Mouse (Mus musculus): ENCODE results near the gene Hpd.
A peak's percentile ranks its signal among the peaks of the same experiment; 100 is the strongest.

Gene Hpd

GRCm38 (mm10) chr5:123185966-123186365, 3.4 kb upstream of the Hpd start:
- DNase-seq = no peak

DNA sequence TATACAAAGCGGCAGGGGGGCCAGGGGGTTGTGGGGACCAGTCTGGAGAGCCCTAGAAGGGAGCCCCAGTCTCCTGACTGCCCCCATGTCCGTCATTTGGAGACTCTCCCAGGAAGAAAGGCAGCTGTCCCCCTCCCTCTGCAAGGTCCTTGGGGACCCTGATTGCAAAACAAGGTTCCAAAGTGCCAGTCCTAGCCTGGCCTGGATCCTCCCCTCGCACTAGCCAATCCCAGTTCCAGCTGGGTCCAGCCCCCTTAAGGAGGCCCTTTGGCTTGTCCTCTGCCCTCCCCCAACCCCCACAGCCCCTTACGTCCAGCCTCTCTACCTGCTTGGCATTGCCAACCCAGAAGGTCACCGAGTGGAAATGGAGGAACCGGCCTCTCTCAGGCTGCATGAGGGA, 991 bp downstream of the Hpd start:
- DNase-seq = no peak

GRCm38 (mm10) chr5:123180390-123180789, 2.1 kb downstream of the Hpd start:
- no peak for DNase-seq

GRCm38 (mm10) chr5:123178792-123179191, 3.7 kb downstream of the Hpd start:
- no peak for DNase-seq

DNA sequence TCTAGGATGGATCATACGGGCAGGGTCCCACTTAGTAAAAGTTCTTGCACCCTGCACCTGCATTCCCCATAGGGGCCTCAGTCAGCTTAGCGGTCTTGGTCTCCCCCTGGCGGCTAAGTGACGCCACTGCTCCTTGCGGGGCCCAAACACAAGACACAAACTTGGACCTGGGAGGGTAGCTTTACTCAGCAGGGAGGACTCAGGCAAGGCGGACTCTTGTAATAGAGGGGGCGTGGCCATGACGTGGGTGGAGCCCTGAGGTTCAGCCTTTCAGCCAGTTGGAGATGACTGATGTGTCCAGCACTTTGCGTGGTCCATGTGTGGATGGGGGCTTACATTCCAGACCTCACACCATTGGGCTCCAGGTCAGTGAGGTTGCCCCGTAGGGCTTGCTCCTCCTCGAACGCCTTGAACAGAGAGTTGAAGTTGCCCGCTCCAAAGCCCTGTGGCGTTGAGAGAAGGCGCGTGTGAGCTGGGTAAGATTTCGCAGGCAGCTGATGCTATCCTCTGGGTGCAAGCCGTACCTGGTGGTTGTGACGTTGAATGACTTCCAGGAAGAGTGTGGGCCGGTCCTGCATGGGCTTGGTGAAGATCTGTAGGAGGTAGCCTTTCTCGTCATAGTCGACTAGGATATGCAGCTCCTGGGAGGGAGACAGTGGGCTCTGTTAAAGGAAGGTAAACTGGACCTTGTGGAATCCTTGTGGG, 10.7 kb downstream of the Hpd start:
- DNase-seq = peak; percentile 65

DNA sequence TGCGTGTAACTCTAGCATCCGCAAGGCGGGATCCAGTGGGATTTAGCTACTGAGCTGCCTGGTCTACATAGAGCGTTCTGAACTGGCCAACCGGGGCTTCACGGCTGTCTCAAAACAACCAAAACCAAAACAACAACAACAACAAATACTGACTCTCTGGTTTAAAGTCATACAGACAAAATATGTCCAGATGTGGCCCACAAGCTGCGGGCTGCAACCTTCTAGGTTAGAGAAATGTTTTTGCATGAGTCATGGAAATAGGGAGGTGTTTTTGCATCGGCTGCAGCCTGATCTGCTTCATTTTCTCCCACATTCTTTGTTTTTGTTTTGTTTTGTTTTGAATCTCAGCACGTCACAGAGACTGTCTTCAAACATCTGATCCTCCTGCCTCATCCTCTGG, 12.2 kb downstream of the Hpd start:
- no peak for DNase-seq

DNA sequence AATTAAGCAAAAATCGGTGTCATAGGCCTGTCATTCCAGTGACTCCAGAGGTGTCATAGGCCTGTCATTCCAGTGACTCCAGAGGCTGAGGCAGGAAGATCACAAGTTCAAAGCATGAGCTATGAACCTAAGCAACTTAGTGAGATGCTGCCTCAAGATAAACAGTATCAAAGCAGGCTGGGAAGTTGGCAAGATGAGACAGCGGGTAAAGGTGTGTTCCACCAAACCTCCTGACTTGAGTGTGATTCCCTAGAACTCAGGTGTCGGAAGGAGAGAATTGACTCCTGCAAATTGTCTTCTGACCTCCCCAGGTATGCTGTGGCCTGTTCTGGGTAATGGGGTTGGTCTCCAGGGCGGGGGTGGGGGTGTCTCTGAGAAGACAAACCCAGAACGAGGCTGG, 13.2 kb downstream of the Hpd start, which contains the start of gene Psmd9:
Gene Psmd9 (plus strand): TSS at position 130 of the 400 bp plus-strand sequence.
- no peak for DNase-seq

- no peak for DNase-seq
These were observed 14.9 kb downstream of the Hpd start for GRCm38 (mm10) chr5:123167591-123167990.

DNA sequence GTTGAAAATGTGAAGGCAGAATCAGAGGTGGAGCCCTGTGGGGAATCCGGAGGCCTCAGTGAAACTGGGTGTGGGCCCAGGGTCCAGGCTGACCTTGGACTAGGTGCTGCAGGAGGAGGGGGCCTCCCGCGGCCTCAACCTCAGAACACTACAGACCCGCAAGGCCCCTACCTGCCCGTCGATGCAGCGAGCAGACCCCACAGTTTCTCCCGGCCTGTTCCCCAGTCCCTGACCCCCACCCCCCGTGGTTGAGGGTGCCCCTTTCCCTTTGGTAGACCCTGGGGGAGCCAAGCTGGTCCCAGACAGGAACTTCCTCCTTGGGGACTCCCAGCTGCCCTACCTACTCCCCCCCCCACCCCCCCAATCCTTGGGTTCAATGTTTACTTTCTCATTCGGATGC, 16.1 kb downstream of the Hpd start:
- DNase-seq = no peak

- DNase-seq = no peak
These were observed 19.6 kb downstream of the Hpd start for GRCm38 (mm10) chr5:123162942-123163341.

DNA sequence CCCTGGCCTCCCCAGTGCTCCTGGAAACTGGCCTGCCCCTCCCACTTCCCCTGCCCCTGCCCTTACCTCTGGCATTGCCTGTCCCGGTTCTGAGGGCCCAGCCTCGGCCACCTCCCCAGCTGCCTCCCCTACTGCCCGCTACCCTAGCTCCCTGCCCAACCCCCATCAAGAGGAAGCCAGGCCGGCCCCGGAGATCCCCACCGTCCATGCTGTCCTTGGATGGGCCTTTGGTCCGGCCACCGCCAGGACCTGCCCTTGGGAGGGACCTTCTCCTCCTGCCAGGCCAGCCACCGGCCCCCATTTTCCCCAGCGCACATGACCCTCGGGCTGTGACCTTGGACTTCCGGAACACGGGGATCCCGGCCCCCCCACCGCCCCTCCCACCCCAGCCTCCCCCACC, 22.2 kb downstream of the Hpd start:
- DNase-seq = no peak

DNA sequence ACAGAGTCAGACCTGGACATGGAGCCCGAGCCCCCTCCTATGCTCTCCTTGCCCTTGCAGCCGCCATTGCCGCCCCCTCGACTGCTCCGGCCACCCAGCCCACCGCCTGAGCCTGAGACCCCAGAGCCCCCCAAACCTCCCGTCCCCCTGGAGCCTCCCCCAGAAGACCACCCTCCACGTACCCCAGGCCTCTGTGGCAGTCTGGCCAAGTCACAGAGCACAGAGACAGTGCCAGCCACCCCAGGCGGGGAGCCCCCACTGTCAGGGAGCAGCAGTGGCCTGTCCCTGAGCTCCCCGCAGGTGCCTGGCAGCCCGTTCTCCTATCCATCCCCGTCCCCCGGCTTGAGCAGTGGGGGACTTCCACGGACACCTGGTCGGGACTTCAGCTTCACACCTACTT, 22.7 kb downstream of the Hpd start:
- no peak for DNase-seq

GRCm38 (mm10) chr5:123159446-123159845, 23.1 kb downstream of the Hpd start:
- no peak for DNase-seq

GRCm38 (mm10) chr5:123157972-123158371, 24.6 kb downstream of the Hpd start:
- no peak for DNase-seq

- no peak for DNase-seq
These were observed 25.8 kb downstream of the Hpd start for GRCm38 (mm10) chr5:123156763-123157162.

DNA sequence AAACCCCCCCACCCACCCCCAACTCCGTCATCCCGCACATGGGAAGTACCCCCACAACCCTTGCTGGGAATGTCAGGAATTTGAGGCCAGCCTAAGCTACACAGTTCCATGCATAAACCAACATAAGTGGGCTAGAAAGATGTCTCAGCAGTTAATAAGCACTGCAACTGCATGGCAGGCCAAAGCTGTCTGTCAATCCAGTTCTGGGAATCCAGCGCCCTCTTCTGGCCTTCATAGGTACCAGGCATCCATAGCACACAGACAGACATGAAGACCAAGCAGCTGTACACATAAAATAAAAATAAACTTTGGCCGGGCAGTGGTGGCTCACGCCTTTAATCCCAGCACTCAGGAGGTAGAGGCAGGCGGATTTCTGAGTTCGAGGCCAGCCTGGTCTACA, 27.1 kb downstream of the Hpd start:
- no peak for DNase-seq

- DNase-seq = no peak
These were observed 29.6 kb downstream of the Hpd start for GRCm38 (mm10) chr5:123152901-123153300.

DNA sequence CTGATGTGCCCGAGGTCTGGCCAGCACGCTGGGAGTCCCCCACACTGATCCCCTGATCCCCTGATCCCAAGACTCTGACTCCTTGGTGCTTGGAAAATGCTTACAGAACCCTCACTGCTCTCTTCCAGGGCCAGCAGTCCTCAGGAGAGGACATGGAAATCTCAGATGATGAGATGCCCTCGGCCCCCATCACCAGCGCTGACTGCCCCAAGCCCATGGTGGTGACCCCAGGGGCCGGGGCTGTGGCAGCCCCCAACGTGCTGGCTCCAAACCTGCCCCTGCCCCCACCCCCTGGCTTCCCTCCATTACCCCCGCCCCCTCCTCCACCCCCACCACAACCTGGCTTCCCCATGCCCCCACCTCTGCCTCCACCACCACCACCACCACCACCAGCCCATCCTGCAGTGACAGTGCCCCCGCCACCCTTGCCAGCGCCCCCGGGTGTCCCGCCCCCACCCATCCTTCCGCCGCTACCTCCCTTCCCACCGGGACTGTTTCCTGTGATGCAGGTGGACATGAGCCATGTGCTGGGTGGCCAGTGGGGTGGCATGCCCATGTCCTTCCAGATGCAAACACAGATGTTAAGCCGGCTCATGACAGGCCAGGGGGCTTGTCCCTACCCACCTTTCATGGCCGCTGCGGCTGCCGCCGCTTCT, 30.7 kb downstream of the Hpd start:
- DNase-seq = no peak

GRCm38 (mm10) chr5:123151077-123151476, 31.4 kb downstream of the Hpd start:
- peak; percentile 75 for DNase-seq

DNA sequence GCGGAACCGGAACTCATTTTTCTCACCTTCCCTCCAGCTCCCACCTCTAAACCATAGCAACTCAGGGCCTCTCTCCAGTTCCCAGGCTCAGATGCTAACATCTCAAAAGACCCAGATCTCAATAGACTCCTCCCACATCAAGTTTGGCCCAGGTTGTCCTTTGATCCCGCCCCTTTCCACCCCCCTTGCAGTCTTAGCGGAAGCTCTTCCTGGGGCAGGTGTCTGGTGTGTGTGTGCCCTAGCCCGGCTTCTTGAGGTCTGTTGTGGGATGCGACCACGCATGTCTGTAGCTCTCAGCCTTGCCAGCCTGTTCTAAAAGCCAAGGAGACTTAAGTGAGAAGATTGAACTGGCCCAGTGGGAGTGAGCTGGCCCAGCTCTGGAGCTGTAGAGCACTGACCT, 31.9 kb downstream of the Hpd start:
- no peak for DNase-seq

DNA sequence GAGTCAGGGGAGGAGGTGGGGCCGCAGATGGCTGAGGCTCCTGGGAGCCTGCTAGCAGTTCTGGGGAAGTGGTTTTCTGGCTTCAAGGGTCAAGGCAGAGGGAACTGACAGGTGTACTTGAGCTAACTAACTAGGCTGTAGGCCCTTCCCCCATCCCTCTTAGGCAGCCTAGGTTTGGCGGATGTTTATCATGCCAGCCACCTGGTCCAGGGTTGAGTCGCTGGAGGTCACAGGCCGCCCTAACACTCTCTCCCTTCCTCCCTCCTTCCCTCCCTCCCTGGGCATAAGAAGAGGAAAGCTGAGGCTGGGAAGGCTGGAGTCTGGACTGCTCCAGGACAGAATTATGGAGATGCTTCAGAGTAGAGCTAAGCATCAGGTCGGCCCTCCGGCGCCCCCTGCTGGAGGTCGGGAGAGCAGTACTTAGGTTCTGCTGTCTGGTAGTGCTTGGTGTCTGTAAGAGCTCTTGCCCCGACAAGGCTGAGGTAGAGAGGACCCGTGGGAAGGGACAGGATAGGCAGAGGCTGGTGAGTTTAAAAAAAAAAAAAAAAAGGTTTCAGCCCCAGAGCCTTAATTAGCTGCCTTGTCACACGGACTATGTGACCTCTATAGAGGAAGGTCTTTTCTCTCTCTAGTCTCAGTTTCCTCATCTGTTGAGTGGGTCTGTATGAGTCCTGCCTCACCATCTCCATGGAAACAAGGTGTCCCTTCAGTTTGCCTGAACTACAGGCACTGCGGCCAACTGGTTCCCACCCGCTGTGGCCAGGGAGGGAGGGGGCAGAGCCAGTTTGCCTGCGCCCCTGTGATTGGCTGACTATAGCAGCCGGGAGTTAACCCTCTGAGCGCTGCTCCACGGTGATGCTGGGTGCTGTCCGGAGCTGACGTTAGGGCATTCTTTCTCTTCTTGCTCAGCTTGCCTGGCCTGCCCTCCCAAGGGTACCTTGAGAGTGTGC, 32.8 kb downstream of the Hpd start:
- DNase-seq = peak; percentile 90

GRCm38 (mm10) chr5:123148073-123148722, 34.3 kb downstream of the Hpd start:
- no peak for DNase-seq

GRCm38 (mm10) chr5:123147569-123147968, 35.0 kb downstream of the Hpd start:
- no peak for DNase-seq

Measured in layer of hippocampus, adult 9-11 months (tissue).